Mouse (Mus musculus): ENCODE data around the gene Cfl1.

Cfl1 gene

DNA sequence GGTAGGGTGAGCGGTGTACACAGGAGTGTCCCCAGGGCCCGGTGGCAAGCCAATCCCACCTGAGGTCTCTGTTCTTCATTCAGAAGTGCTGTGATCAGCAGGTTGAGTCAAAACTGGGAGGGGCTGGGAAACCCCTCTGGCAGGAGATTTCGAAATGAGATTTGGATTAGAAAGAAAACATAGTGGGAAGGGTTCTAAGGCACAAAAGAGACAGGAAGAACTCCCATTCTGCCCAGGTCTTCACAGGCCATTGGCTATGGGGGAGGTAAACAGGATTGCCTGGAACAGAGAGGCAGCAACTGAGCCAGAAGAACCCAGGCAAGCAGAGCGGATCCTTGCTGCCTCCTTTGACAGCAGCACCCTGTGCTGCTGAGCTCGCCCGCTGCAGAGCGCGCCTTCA, 48.5 kb downstream of the Cfl1 start:
- DNase-seq: no peak

GRCm38 (mm10) chr19:5543362-5543761, 53.1 kb downstream of the Cfl1 start:
- DNase-seq: no peak

GRCm38 (mm10) chr19:5544031-5544430, 53.8 kb downstream of the Cfl1 start:
- no peak for DNase-seq

Measured in kidney, postnatal 14 days (tissue).